Mouse (Mus musculus) adrenal gland, postnatal 36 days (tissue): ENCODE measurements around the gene Prss53. TPM values are rescaled to one million over a fixed set of nuclear protein-coding genes. Genes with fewer than 3 reads are reported as not detected.
A peak's percentile ranks its signal among the peaks of the same experiment; 100 is the strongest.

Experiments
- DNase-seq, 2 experiments: peaks; one replicate each; pipeline ENCODE4 v3.0.0; 2021; ENCODE audit warnings: mixed read lengths in 1 of 2
- long read RNA-seq, 2 experiments: library from polyadenylated mRNA; stranded (forward); transcript quantifications; one replicate each; pipeline ENCODE4 v2.0.0; 2021; ENCODE audit warnings: borderline sequencing depth in 2 of 2
- total RNA-seq, 2 experiments: library from RNA; stranded (reverse); gene quantifications; 2 replicates each; pipeline ENCODE4 v1.2.3; 2021

Gene Prss53
- 1 to 10 TPM in 1 of 2 experiments, under 1 TPM in 1; 0.49 to 1.7 TPM for total RNA-seq
- long read RNA-seq, experiment 1, result 0 reads
- long read RNA-seq, experiment 2, result 0 reads

GRCm38 (mm10) chr7:127890798-127891197 is at the start of gene Prss53:
TSS of gene Prss53 (minus strand) at chr7:127890970.
- DNase-seq, result no peak

- DNase-seq, result no peak
These were observed 45.6 kb upstream of the Prss53 start for GRCm38 (mm10) chr7:127936216-127936884.

- DNase-seq, result no peak
These were observed 45.0 kb upstream of the Prss53 start for GRCm38 (mm10) chr7:127935748-127936159.

- peak; percentile 95 to 98 for DNase-seq
These were observed 44.4 kb upstream of the Prss53 start for GRCm38 (mm10) chr7:127935028-127935722.

GRCm38 (mm10) chr7:127934075-127934474 is 43.3 kb upstream of the Prss53 start:
- DNase-seq, result no peak

GRCm38 (mm10) chr7:127932273-127933031 is 41.7 kb upstream of the Prss53 start:
- DNase-seq, result no peak

- DNase-seq, result peak; percentile 70
These were observed 40.8 kb upstream of the Prss53 start for GRCm38 (mm10) chr7:127931351-127932135.

GRCm38 (mm10) chr7:127930636-127931035 is 39.9 kb upstream of the Prss53 start:
- DNase-seq, result no peak

GRCm38 (mm10) chr7:127929923-127930322 is 39.2 kb upstream of the Prss53 start, which contains the start of gene Prss8:
TSS of gene Prss8 (minus strand) at chr7:127930104.
- DNase-seq, result no peak

- DNase-seq, result no peak
These were observed 37.8 kb upstream of the Prss53 start for GRCm38 (mm10) chr7:127928596-127928995.

- DNase-seq, result no peak
These were observed 37.0 kb upstream of the Prss53 start for GRCm38 (mm10) chr7:127927726-127928125.

GRCm38 (mm10) chr7:127926846-127927245 is 36.1 kb upstream of the Prss53 start:
- DNase-seq, result no peak

- DNase-seq, result no peak
These were observed 35.3 kb upstream of the Prss53 start for GRCm38 (mm10) chr7:127926066-127926465.

GRCm38 (mm10) chr7:127925252-127925651 is 34.5 kb upstream of the Prss53 start:
- DNase-seq, result no peak

GRCm38 (mm10) chr7:127923714-127924113 is 32.9 kb upstream of the Prss53 start:
- DNase-seq, result no peak

GRCm38 (mm10) chr7:127922451-127923275 is 31.9 kb upstream of the Prss53 start:
- DNase-seq, result no peak

GRCm38 (mm10) chr7:127921516-127921915 is 30.7 kb upstream of the Prss53 start:
- peak in 1 of 2 experiments; percentile 50 for DNase-seq

- peak; percentile 24 to 46 for DNase-seq
These were observed 28.5 kb upstream of the Prss53 start for GRCm38 (mm10) chr7:127919290-127919689.

- DNase-seq, result peak; percentile 59 to 63
These were observed 27.4 kb upstream of the Prss53 start for GRCm38 (mm10) chr7:127918203-127918602.

- no peak for DNase-seq
These were observed 24.5 kb upstream of the Prss53 start for GRCm38 (mm10) chr7:127915293-127915692.

GRCm38 (mm10) chr7:127912938-127913337 is 22.2 kb upstream of the Prss53 start:
- no peak for DNase-seq
